Mouse (Mus musculus) G1E-ER4 (cell line): ENCODE results near the gene Gfy. TPM values are rescaled to one million over a fixed set of nuclear protein-coding genes. Genes with fewer than 3 reads are reported as not detected.

ENCODE experiments used
- GATA1 ChIP-seq: IDR thresholded peaks from one replicate; pipeline ENCODE4 v1.8.0; 2012; ENCODE audit warnings: low read length, inconsistent platforms
- polyA plus RNA-seq: library from polyadenylated mRNA; stranded (reverse); fragments of >175 nt; gene quantifications from 2 replicates; pipeline ENCODE4 v1.2.3, GENCODE M21; 2012

Gfy gene
- polyA plus RNA-seq, 1 experiment = not detected

DNA sequence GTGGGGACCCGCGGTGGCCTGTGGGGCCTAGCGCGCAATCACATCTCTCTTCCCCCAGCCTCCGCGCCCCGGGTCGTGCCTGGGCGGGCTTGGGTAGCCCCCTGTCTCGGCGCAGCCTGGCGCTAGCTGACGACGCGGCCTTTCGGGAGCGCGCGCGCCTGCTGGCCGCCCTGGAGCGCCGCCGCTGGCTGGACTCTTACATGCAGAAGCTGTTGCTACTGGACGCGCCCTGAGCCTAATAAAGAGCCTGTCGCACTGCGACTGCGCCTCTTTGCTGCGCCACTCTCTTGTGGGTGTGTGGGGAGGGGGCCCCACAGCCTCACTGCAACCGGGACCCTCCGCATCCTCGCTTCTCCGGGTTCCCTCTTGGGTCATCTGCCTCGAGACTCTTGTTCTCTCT, 2.2 kb upstream of the Gfy start:
- no peak for TF ChIP-seq GATA1

GRCm38 (mm10) chr7:45180896-45181477, 1.6 kb upstream of the Gfy start, which contains the start of gene Pth2:
Gene Pth2 (plus strand): TSS chr7:45180995.
- no peak for TF ChIP-seq GATA1

DNA sequence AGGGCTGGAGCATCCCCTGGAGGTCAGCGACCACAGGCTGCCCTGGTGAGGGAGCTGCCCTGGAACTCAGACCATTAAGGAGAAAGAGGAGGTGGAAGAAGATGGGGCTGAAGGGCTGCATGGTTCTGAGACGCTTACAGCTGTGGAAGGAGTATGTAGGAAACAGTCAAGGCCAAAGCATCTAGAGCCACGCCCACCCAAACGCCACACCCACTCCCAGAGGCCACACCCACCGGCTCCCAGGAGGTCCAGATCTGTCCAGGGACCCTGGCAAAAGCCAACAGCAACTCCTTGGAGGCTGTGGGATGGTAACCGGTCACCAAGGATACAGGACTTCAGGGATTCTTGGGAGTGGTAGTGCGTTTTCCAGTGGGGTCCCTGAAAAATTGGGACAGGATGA, 819 bp downstream of the Gfy start:
- TF ChIP-seq GATA1 = no peak

- no peak for TF ChIP-seq GATA1
Observed at GRCm38 (mm10) chr7:45176356-45176755, 3.0 kb downstream of the Gfy start.

GRCm38 (mm10) chr7:45175929-45176328, 3.4 kb downstream of the Gfy start:
- no peak for TF ChIP-seq GATA1

- no peak for TF ChIP-seq GATA1
Observed at GRCm38 (mm10) chr7:45175398-45175797, 4.0 kb downstream of the Gfy start.

DNA sequence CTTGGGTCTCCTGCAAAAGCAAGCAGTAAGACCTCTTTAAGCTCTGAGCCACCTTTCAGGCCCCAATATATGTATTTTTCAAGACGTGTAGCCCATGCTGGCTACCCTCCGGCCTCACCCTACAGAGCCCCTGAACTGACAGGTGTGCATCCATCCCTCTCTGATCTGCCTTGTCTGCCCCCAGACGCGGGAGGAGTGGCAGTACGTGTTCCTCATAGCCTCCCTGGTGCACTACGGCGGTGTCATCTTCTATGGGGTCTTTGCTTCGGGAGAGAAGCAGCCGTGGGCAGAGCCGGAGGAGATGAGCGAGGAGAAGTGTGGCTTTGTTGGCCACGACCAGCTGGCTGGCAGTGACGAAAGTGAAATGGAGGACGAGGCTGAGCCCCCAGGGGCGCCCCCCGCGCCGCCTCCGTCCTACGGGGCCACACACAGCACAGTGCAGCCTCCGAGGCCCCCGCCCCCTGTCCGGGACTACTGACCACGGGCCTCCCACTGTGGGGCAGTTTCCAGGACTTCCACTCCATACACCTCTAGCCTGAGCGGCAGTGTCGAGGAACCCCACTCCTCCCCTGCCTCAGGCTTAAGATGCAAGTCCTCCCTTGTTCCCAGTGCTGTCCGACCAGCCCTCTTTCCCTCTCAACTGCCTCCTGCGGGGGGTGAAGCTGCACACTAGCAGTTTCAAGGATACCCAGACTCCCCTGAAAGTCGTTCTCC, 4.6 kb downstream of the Gfy start:
- TF ChIP-seq GATA1 = no peak

GRCm38 (mm10) chr7:45172974-45173373, 6.4 kb downstream of the Gfy start:
- TF ChIP-seq GATA1 = no peak

- no peak for TF ChIP-seq GATA1
Observed at GRCm38 (mm10) chr7:45169495-45169894, 9.9 kb downstream of the Gfy start.

DNA sequence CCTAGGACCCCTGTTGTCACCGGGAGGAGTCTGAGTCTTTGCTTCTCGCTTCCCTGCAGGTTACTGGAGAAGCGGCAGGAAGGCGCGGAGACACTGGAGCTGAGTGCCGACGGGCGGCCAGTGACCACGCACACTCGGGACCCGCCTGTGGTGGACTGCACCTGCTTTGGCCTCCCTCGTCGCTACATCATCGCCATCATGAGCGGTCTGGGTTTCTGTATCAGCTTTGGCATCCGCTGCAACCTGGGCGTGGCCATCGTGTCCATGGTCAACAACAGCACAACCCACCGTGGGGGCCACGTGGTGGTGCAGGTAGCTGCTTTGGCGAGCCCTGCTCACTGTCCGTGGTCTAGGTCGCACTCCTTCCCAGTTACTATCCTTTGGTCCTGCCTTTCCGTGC, 10.7 kb downstream of the Gfy start:
- TF ChIP-seq GATA1 = no peak

- TF ChIP-seq GATA1 = no peak
Observed at GRCm38 (mm10) chr7:45167761-45168445, 11.5 kb downstream of the Gfy start.

GRCm38 (mm10) chr7:45166950-45167401, 12.4 kb downstream of the Gfy start:
- TF ChIP-seq GATA1 = no peak

DNA sequence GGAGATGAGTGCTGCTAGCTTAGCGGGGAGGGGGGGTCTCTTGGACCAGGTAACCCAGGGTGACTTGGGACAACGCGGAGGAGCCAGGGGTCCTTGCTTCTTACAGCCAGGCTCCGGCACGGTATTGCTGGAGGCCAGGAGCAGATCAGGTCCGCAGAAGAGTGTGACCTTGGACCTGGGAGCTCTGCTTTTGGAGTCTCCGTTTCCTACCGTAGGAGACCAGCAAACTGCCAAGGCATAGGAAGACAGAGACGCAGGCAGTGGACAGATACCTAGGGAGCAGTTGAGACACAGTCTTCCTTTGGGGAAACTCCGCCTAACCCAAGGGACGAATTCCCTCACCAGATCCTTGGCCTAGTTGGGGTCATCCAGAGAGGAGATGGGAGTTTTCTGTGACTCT, 13.7 kb downstream of the Gfy start:
- TF ChIP-seq GATA1 = no peak

- no peak for TF ChIP-seq GATA1
Observed at GRCm38 (mm10) chr7:45164833-45165232, 14.5 kb downstream of the Gfy start.

DNA sequence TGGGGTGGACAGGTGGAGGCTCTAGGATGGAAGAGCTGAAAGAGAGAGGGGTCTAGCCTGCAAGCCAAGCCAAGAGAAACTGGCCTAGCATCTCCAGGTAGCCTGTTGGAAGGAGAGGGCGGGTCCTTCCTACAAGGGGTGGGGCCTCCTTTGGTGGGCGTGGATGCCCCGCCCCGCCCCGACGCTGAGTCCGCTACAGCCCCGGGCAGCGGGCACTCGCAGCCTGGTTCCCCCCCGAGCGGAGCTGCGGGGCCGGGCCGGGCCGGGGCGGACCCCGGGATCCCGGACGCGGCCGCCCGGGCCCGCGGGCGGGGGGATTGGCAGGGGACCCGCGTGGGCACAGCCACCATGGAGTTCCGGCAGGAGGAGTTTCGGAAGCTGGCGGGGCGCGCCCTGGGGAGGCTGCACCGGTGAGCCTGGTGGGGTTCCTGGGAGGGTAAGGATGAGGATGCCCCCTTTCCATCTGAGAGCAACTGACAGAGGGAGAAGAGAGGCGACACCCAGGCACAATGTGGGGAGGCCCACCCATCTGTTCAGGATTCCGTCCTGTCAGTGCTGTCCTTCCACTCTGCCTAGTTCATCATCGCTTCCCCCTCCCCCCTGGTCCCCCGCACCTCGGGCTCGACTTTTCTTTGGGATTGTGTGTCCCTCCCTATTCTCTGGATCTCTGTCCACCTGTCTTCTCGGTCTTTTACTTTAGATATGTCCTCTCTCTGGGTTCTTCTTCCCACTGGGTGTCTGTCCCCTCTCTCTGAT, 15.5 kb downstream of the Gfy start, which contains the start of gene Slc17a7:
Slc17a7 (plus strand) TSS at position 215 of the 756 bp plus-strand sequence.
- TF ChIP-seq GATA1 = no peak
